In genomic region chr6:124102334-124102733, GRCm38 (mm10) we compare ENCODE assay signal across 27 mouse cellular contexts.
"Had no signal": no experiment of that assay in that cellular context is flagged by ENCODE, and none has a peak within 500 bp of the region (broad histone marks: within the 10 kb centered on the region; RNA-seq: fewer than 3 reads in every experiment).

No protein-coding gene starts in this region.

- H3K9ac ChIP-seq: heart, embryonic 13.5 days; heart, embryonic 15.5 days; hindbrain, embryonic 12.5 days; hindbrain, embryonic 14.5 days; intestine, embryonic 15.5 days; limb, embryonic 13.5 days; limb, embryonic 15.5 days had no signal

- DNase-seq: gastrocnemius, adult 2 months; gastrocnemius, postnatal 10 days; gastrocnemius, postnatal 25 days; heart, adult 11 months; heart, adult 2 months; heart, postnatal 14 days; heart, postnatal 36 days; kidney, adult 18-20 months; kidney, adult 8-10 months; kidney, postnatal 10 days; kidney, postnatal 25 days; kidney, postnatal 4 days; layer of hippocampus, adult 9-11 months; layer of hippocampus, postnatal 36 days; left cerebral cortex, postnatal 4 days had no signal

- H3K27ac ChIP-seq: gastrocnemius, adult 2 months; heart, adult 2 months; heart, embryonic 13.5 days; heart, embryonic 15.5 days; hindbrain, embryonic 10.5 days; hindbrain, embryonic 12.5 days; hindbrain, embryonic 14.5 days; intestine, embryonic 15.5 days; limb, embryonic 13.5 days; limb, embryonic 15.5 days had no signal

- H3K4me2 ChIP-seq: heart, embryonic 11.5 days; heart, embryonic 13.5 days; heart, embryonic 15.5 days; hindbrain, embryonic 12.5 days; hindbrain, embryonic 14.5 days; intestine, embryonic 15.5 days; limb, embryonic 13.5 days; limb, embryonic 15.5 days had no signal

- ATAC-seq: hindbrain, embryonic 16.5 days; inflammation-experienced regulatory T-cells, adult 6 months; intestine, embryonic 15.5 days; intestine, postnatal 0 days had no signal

- H3K36me3 ChIP-seq: heart, embryonic 13.5 days; heart, embryonic 15.5 days; hindbrain, embryonic 10.5 days; hindbrain, embryonic 12.5 days; intestine, embryonic 15.5 days; limb, embryonic 13.5 days; limb, embryonic 15.5 days had no signal

- H3K4me3 ChIP-seq: gastrocnemius, adult 2 months; heart, adult 2 months; heart, embryonic 13.5 days; heart, embryonic 15.5 days; hindbrain, embryonic 10.5 days; hindbrain, embryonic 12.5 days; intestine, embryonic 15.5 days; limb, embryonic 13.5 days; limb, embryonic 15.5 days had no signal

- H3K4me1 ChIP-seq: heart, embryonic 13.5 days; heart, embryonic 15.5 days; hindbrain, embryonic 10.5 days; hindbrain, embryonic 12.5 days; intestine, embryonic 15.5 days; limb, embryonic 13.5 days; limb, embryonic 15.5 days had no signal

- H3K27me3 ChIP-seq: heart, embryonic 13.5 days; heart, embryonic 15.5 days; hindbrain, embryonic 12.5 days; intestine, embryonic 15.5 days; limb, embryonic 13.5 days; limb, embryonic 15.5 days had no signal

- H3K9me3 ChIP-seq: heart, embryonic 13.5 days; heart, embryonic 15.5 days; hindbrain, embryonic 10.5 days; hindbrain, embryonic 12.5 days; intestine, embryonic 15.5 days; limb, embryonic 13.5 days; limb, embryonic 15.5 days had no signal
